Mouse (Mus musculus) heart, adult 8-10 months (tissue): ENCODE measurements around the gene Klhl42. TPM values are rescaled to one million over a fixed set of nuclear protein-coding genes. Genes with fewer than 3 reads are reported as not detected.

Source experiments
- DNase-seq: peaks from one replicate; pipeline ENCODE4 v3.0.0; 2022; ENCODE audit warnings: low spot score
- total RNA-seq, 4 experiments: library from RNA; stranded (reverse); gene quantifications; 2 replicates each; pipeline ENCODE4 v1.2.4; 2022

Klhl42 gene
- total RNA-seq, 4 experiments from 2014 or later: 4.4 to 5.1 (median 4.9) TPM

DNA sequence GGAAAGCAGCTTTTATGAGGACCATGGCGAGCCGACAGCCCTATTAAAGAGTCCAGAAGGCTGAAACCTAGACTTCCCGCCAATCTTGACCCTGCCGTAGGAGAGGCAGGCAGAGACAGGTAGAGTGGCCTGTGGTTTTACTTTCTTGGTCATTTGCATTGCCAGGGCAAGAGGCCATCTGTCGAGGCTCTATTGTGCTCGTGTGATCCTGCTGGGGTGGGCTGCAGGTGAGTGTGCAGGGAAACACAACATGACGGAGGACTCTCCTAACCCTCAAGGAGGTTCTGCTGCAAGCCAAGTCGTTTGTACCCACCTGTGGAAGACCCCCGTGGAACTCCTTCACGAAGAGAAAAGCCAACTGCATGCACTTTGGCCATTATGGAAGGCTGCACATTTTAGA, 54.6 kb downstream of the Klhl42 start:
- no peak for DNase-seq

DNA sequence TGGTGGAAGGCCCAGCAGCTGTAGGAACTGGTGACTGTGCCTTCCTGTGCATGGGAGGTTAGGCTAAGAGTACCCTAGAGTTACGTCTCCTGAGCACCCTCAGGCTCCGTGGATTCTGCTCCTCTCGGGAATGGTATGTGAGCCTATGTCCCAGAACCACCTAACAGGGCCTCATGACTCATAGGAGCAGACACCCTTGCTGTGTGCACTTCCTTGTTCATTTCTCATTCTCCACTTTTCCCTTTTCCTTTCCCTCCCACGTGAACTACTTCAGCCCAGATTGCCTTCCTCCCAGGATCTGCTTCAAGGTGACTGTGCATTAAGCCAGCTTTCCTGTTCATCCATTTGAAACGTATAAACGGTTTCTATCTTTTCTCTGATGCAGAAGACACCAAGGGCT, 59.9 kb downstream of the Klhl42 start:
- DNase-seq: no peak

DNA sequence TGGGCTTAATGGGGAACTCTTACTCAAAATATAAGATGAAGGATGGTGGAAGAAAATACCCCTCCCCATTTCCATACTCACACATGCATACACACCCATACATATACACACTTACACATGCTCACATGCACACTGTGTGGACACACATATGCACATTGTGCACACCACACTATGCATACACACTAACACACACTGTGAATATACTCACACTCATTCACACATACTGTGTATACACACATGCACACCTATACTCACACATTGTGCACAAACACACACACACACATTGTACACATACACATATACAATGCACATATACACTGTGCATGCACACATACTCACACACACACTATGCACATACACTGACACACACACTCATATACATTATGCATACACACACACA, 60.7 kb downstream of the Klhl42 start:
- DNase-seq: no peak

DNA sequence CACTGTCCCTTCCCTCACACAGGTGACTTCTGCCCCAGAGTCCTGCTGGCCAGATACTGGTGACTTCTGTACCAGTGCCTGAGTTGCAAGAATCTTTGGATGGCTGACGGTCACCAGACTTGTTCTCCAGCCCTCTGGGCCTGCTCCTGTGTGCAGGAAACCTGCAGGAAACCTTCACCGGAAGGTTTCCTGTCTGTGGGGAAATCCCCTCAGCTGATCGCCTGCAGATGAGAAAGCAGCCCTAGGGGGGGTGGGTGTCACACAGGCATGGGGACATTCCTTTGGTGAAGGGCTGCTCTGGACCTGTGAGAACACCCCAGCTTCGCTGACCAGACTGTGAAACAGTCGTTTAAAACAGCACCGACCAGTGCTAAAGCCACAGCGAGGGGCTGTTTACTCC, 63.9 kb downstream of the Klhl42 start:
- no peak for DNase-seq

DNA sequence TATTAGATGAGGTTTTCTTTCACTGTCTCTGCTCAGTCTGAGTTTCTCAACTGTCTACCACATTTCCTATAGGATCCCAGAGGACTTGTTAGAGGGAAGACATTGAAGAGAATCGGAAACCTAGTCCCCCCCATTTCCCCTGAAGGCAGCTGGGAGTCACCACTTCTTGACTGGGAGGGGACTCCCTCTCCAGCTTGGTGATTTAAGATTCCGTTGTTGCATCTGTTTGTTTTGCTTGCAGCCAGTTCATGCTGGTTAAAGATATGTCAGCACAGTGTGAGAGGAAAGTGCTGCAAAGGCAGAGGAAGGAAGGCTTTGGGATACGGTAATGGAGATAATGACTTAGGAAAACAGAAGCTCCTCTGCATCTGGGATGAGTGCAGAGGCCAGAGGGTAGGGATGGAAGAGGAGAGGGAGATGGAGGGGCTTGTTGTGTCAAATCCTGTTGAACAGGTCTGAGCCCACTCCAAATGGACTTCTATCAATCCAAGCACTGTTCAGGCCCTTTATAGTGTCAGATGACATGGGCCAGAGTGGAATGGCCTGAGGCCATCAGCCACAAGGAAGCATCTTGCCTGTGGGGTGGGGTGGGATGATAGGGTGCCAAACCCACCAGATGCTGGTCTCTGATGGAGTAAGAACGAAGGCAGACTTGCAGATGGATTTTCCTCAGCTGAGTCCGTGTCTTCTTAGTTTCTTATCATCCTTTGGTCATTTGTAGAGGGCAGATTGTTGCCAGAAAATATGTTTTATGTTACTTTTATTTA, 70.8 kb downstream of the Klhl42 start:
- DNase-seq: no peak

Other genes starting within 250 kb of the Klhl42 start
- 1 to 10 TPM in 3 of 4 experiments, under 1 TPM in 1; 0.90 to 3.8 (median 2.7) TPM for gene Smco2, start 241.3 kb upstream of the Klhl42 start, total RNA-seq
- gene Ppfibp1, start 202.9 kb upstream of the Klhl42 start, total RNA-seq: 100 to 1,000 TPM; 101 to 127 (median 122) TPM
- gene 1700034J05Rik, start 137.0 kb upstream of the Klhl42 start, total RNA-seq: not detected
- gene Rep15, start 58.8 kb upstream of the Klhl42 start, total RNA-seq: 1 to 10 TPM in 2 of 4 experiments, under 1 TPM in 2; 0.92 to 1.5 (median 1.2) TPM
- 100 to 1,000 TPM; 166 to 193 (median 175) TPM for gene Mrps35, start 48.6 kb upstream of the Klhl42 start, total RNA-seq
- gene Mansc4, start 4.3 kb upstream of the Klhl42 start, total RNA-seq: not detected
- 1 to 10 TPM in 3 of 4 experiments, under 1 TPM in 1; 0.94 to 1.7 (median 1.4) TPM for gene Pthlh, start 172.8 kb downstream of the Klhl42 start, total RNA-seq